Mouse (Mus musculus) lung, adult 2 months (tissue): ENCODE measurements around the gene Tsku. TPM values are rescaled to one million over a fixed set of nuclear protein-coding genes. Genes with fewer than 3 reads are reported as not detected.

Experiments used
- DNase-seq: peaks from one replicate; pipeline ENCODE4 v3.0.0; 2022
- H3K4me1 ChIP-seq: fragments of 200-500 bp; 2 replicates; pipeline ENCODE4 v1.6.1; 2011; ENCODE audit warnings: low read length; ENCODE audit not compliant: control insufficient read depth, insufficient read depth
- H3K4me3 ChIP-seq: fragments of 200-500 bp; replicated peaks from 2 replicates; pipeline ENCODE3; 2011; ENCODE audit warnings: low read depth, mild to moderate bottlenecking, control low read depth, low read length; ENCODE audit errors: extremely low read depth
- CTCF ChIP-seq: fragments of 200-500 bp; IDR thresholded peaks from 2 replicates; pipeline ENCODE4 v1.5.1; 2011; ENCODE audit warnings: mild to moderate bottlenecking, low read length, control low read depth; ENCODE audit not compliant: insufficient read depth
- POLR2A ChIP-seq: fragments of 200-500 bp; IDR thresholded peaks from 2 replicates; pipeline ENCODE4 v1.6.1; 2011; ENCODE audit warnings: low read depth, mild to moderate bottlenecking, control low read depth, low read length, borderline replicate concordance; ENCODE audit errors: extremely low read depth
- WGBS: fragments of 180-500 bp; shearing (Covaris S2); methylation state at CpG from one replicate; pipeline ENCODE4 v1.1.7; 2018; 5-methylcytosine and 5-hydroxymethylcytosine counted together
- polyA plus RNA-seq: library from polyadenylated mRNA; depleted of rRNA; stranded (reverse); fragments of >200 nt; gene quantifications from 2 replicates; pipeline ENCODE4 v1.2.3, GENCODE M21; 2012

Tsku gene
- polyA plus RNA-seq, 1 experiment, result 29.3 TPM

DNA sequence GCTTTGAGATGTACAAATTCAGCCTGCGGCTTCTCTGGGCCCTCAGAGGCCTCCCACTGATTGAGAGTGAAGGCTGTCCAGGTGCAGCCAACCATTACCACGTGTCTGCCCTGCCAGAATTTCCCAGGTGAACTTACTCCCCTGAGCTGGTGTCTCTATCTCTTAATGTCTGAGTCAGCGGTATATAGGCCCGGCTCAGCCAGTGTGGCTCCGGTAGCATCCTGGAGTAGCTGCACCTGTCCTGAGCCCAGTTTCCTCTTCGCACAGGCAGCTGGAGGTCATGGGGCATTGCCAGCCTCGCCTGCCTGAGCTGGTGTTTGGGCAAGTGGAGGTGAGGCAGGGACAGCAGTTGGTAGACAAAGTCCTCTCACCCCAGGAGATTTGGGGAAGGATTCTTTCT, 26.1 kb upstream of the Tsku start:
- H3K4me1 ChIP-seq, result peaks cover 3% of the 10 kb centered on the region; the same call in 1 of the 2 replicates
- WGBS, result 82% methylated on average over 7 of the region's 7 CpGs
- DNase-seq, result no peak
- no peak overlapping the region for H3K4me3 ChIP-seq
- TF ChIP-seq CTCF (no peak), POLR2A (no peak)

- DNase-seq, result peak; percentile 46
- TF ChIP-seq CTCF (no peak), POLR2A (no peak)
- Histone ChIP-seq H3K4me1 (peaks cover 3% of the 10 kb centered on the region; the same call in 1 of the 2 replicates), H3K4me3 (no peak overlapping the region)
- 21% methylated on average over 1 of the region's 1 CpGs for WGBS
These were observed 24.0 kb upstream of the Tsku start for GRCm38 (mm10) chr7:98385168-98385567.

DNA sequence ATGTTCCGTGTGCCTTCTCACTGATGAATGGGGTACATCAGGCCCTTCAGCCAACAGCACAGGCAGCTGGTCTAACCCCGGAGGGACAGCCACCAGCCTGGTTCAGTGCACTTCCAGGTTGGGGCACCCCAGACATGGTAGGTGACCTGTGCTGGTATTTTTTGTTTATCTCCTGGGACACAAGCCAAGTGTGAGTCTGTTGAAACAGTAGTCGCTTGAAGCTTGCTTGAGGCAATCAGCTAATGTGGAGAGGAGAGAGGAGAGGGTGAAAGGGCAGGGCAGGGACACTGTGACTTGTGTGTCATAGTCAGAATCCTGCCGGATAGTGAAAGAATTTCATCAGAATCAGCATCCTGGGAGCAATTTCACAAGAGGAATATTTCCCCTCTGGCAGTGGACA, 22.2 kb upstream of the Tsku start:
- Histone ChIP-seq H3K4me1 (no peaks in the 10 kb centered on the region; the same call in 1 of the 2 replicates), H3K4me3 (no peak overlapping the region)
- 50% methylated on average over 4 of the region's 4 CpGs for WGBS
- TF ChIP-seq CTCF (no peak), POLR2A (no peak)
- peak; percentile 28 for DNase-seq

- H3K4me1 ChIP-seq, result no peaks in the 10 kb centered on the region; the same call in 1 of the 2 replicates
- TF ChIP-seq CTCF (no peak), POLR2A (no peak)
- DNase-seq, result no peak
- WGBS, result 70% methylated on average over 6 of the region's 6 CpGs
- no peak overlapping the region for H3K4me3 ChIP-seq
These were observed 21.7 kb upstream of the Tsku start for GRCm38 (mm10) chr7:98382784-98383183.

DNA sequence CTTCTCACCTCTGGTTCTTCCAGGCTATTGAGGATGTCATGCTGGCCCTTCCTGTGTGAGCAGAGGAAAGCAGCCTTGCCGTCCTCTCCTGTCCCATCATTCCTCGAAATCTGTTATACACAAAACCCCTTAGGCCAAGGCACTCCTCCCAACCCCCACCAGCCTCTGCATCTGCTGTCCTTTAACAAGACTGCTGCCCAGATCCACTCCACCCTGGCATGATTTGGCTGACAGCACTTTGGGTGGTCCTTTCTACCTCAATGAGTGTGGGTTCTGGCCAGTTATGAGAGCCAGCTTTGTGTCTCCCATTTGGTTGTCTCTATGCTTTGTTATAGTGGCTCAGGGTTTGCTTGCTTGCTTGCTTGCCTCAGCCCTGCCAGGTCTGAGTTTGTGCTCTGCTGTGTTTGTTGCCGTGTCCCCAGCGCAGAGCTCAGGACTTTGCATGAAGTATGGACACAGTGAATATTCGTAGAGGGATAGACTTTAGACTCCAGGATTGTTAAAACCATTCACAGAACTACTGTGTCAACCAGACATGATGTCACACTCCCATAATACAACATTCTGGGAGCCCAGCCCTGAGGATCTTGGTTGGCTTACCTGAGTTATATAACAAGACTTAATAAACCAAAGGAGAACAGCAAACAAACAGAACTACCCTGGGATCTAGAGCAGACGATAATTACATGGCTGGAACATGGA, 19.2 kb upstream of the Tsku start:
- TF ChIP-seq CTCF (no peak), POLR2A (no peak)
- DNase-seq, result no peak
- 73% methylated on average over 6 of the region's 6 CpGs for WGBS
- Histone ChIP-seq H3K4me1 (no peaks in the 10 kb centered on the region; the same call in 1 of the 2 replicates), H3K4me3 (no peak overlapping the region)

DNA sequence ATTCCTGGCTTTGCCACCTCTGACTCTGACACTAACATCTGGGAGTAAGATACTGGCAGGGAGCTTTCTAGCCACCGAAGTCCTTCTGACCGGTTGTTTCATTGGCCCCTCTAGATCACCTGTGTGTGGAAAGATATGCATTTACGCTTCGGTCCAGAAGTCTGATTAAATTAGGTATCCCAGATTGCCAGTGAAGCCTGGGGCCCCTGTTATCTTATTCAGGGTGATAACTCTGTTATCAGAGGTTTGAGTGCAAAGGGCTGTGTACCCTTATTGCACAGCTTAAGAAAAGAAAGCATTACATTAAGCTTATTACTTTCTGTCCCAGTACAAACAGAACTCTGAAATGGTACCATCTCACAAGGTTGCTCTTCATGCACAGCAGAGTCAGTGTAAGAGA, 18.1 kb upstream of the Tsku start:
- Histone ChIP-seq H3K4me1 (no peaks in the 10 kb centered on the region), H3K4me3 (no peak overlapping the region)
- 83% methylated on average over 4 of the region's 4 CpGs for WGBS
- DNase-seq, result no peak
- TF ChIP-seq CTCF (no peak), POLR2A (no peak)

GRCm38 (mm10) chr7:98377257-98377656, 16.1 kb upstream of the Tsku start:
- TF ChIP-seq CTCF (no peak), POLR2A (no peak)
- Histone ChIP-seq H3K4me1 (no peaks in the 10 kb centered on the region), H3K4me3 (no peak overlapping the region)
- 57% methylated on average over 5 of the region's 5 CpGs for WGBS
- DNase-seq, result no peak

- Histone ChIP-seq H3K4me1 (no peaks in the 10 kb centered on the region), H3K4me3 (no peak overlapping the region)
- DNase-seq, result no peak
- whole genome bisulfite sequencing, result 56% methylated on average over 4 of the region's 4 CpGs
- TF ChIP-seq CTCF (no peak), POLR2A (no peak)
These were observed 10.0 kb upstream of the Tsku start for GRCm38 (mm10) chr7:98371161-98371560.

- 60% methylated on average over 10 of the region's 10 CpGs for WGBS
- DNase-seq, result no peak
- TF ChIP-seq CTCF (no peak), POLR2A (no peak)
- Histone ChIP-seq H3K4me3 (no peak overlapping the region), H3K4me1 (no peaks in the 10 kb centered on the region)
These were observed 8.7 kb upstream of the Tsku start for GRCm38 (mm10) chr7:98369762-98370369.

DNA sequence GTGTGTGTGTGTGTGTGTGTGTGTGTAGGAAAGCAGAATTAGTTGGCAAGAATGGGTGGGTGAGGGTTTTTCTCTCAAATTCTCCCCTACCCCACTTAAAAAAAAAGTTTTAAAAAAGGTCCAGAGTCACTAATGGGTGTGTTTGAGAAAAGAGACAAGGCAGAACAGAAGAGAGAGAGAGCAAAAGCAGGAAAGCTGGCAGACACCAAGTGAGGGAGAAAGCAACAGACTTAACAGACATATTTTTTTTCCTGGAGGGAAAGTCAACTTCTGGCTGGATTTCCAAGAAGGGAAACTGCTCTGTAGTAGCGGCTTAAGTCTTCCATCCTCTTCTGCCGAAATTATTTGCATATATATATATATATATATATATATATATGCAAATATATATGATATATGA, 534 bp upstream of the Tsku start:
- TF ChIP-seq POLR2A (no peak), CTCF (no peak)
- H3K4me3 ChIP-seq, result peak overlapping the region; percentile 67
- no peaks in the 10 kb centered on the region for H3K4me1 ChIP-seq
- no peak for DNase-seq
- WGBS, result 21% methylated on average over 2 of the region's 2 CpGs

- peak; percentile 31 for DNase-seq
- 0% methylated on average over 20 of the region's 20 CpGs for WGBS
- no peaks in the 10 kb centered on the region for H3K4me1 ChIP-seq
- peak overlapping the region; percentile 67 for H3K4me3 ChIP-seq
- no peak for TF ChIP-seq POLR2A
- no peak for TF ChIP-seq CTCF
These were observed 522 bp downstream of the Tsku start for GRCm38 (mm10) chr7:98360621-98360990.
